Mouse (Mus musculus): ENCODE measurements at regions not wholly inside any gene's neighbourhood (a gene's known extent, or its start where the extent isn't known, plus 50 kb on each side); places are given as distances from the start of the nearest gene placed in this dataset.

DNA sequence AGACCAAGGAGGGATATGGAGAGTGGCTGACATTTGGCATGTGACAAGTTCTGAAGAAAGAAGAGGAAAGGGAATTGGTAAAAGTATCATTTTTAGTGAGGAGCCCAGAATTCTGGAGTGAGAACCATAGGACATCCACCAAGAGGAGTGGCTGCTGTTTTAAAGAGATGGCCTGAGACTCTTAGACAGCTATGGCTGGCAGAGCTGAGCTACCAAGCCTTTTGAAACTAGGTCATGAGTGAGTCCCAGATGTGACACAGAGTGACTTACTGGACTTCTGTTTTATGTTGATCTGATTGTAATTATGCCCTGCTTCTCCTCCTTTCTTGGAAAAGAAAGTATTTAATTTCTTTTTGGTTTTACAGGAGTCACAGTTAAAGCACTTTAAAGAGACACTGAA lies 61.8 kb upstream of the Tprg start:
- in situ Hi-C loops (cut with MboI; ENCODE audit: low pct_unique_long_range_greater_than_20kb in 1 of 2, low sequenced_read_pairs in 2 of 2, unreplicated experiment in 1 of 2): no loop called here
